Mouse (Mus musculus): ENCODE data around the gene Isy1.

- TF ChIP-seq CTCF (conservative IDR thresholded peaks at IDR 0.05; ENCODE audit: low read length) (no peak), POU5F1 (IDR thresholded peaks at IDR 0.05; ENCODE audit: borderline replicate concordance, low read length) (no peak)
Measured at GRCm38 (mm10) chr6:87770626-87771025, 68.0 kb downstream of the Isy1 start.

Data from E14TG2a.4 (cell line).